Mouse (Mus musculus): ENCODE measurements around the gene Zmat5. TPM values are rescaled to one million over a fixed set of nuclear protein-coding genes. Genes with fewer than 3 reads are reported as not detected.

Zmat5 gene
- total RNA-seq, 2 experiments from 2014 or later, result 16.0 to 16.3 TPM

GRCm38 (mm10) chr11:4780927-4781326 is 76.4 kb downstream of the Zmat5 start:
- DNase-seq, result no peak

GRCm38 (mm10) chr11:4783116-4783515 is 78.6 kb downstream of the Zmat5 start:
- no peak for DNase-seq

GRCm38 (mm10) chr11:4784629-4785142 is 80.2 kb downstream of the Zmat5 start:
- DNase-seq, result no peak

Other genes starting within 250 kb of the Zmat5 start
- gene Mtmr3, start 109.8 kb upstream of the Zmat5 start, total RNA-seq (2021), result 10 to 100 TPM; 45.6 to 50.1 TPM
- not detected for gene Gm11032, start 84.6 kb upstream of the Zmat5 start, total RNA-seq (2021)
- 10 to 100 TPM; 13.7 to 16.5 TPM for gene Ascc2, start 66.9 kb upstream of the Zmat5 start, total RNA-seq (2021)
- gene Uqcr10, start 336 bp upstream of the Zmat5 start, total RNA-seq (2021), result 100 to 1,000 TPM; 749 to 932 TPM
- gene Cabp7, start 42.1 kb downstream of the Zmat5 start, total RNA-seq (2021), result 1 to 10 TPM in 1 of 2 experiments, under 1 TPM in 1; 0.56 to 1.1 TPM
- gene Nf2, start 144.9 kb downstream of the Zmat5 start, total RNA-seq (2021), result 10 to 100 TPM; 46.2 TPM
- 1 to 10 TPM; 1.7 to 2.7 TPM for gene Nipsnap1, start 169.3 kb downstream of the Zmat5 start, total RNA-seq (2021)
- gene Thoc5, start 190.6 kb downstream of the Zmat5 start, total RNA-seq (2021), result 10 to 100 TPM; 14.9 to 17.7 TPM
- under 1 TPM; 0.05 to 0.23 TPM for gene Nefh, start 243.4 kb downstream of the Zmat5 start, total RNA-seq (2021)

Data from gastrocnemius, postnatal 10 days (tissue).